Mouse (Mus musculus): ENCODE measurements around the gene Pde10a. TPM values are rescaled to one million over a fixed set of nuclear protein-coding genes. Genes with fewer than 3 reads are reported as not detected.

The Pde10a gene
- total RNA-seq, 2 experiments from 2014 or later, result 3.5 to 4.4 TPM

DNA sequence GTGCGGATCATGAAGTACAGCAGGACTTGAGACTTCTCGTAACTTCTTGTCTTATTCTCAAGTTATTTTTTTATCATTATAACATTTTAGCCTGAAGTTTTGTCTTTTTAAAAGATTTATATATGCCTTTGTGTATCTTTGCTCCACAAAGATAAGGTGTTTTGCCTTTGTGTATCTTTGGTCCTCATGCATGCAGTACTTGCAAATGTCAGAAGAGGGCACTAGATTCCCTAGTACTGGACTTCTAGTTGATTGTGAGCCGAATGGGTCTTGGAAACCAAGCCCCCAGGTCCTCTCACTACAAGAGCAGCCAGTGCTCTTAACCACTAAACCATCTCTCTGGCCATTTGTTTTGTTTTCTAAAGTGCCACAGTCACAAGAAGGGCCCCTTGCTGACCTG lies 55.2 kb downstream of the Pde10a start:
- DNase-seq (ENCODE audit: low spot score), result no peak

GRCm38 (mm10) chr17:8581579-8581978 lies 56.4 kb downstream of the Pde10a start:
- no peak for DNase-seq (ENCODE audit: low spot score)

DNA sequence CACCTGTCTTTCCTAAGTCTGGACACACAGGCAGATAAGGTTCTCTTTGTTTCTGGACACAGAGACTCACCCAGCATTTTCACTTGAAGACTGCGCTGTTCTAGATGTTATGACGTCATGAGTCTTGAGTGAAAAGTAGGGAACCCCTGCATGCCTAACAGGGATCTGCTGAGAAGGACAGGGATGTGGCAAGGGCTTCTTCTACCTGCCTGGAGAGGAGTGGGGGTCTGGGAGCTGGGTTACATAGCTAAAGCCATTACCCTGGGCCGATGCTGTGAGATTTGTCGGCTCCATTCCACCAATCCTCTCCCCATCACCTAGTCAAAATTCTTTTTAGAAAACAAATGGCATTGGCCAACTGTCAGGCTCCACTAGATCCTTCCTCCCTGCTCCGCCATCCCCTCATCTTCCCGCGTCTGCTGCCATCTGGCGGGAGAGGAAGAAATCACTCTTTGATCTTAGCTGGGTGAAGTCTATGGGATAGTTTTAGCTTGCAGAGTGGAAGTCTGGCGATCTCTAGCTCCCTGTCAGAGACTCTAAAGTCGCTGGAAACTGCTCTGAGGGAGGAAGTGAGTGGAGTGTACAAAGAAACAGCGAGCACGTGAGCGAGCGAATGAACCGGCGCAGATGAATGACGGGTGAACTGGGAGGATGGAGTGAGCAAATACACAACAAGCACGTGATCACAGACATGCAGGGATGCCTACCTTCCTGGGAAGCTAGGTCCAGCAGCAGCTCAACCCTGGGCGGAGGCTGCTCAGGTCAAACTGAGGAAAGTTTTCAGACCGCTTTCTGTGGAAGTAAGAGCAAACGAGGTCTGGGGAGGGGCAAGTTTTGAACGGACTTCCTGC lies 67.5 kb downstream of the Pde10a start:
- DNase-seq (ENCODE audit: low spot score), result peak; percentile 69

GRCm38 (mm10) chr17:8597790-8598189 lies 72.6 kb downstream of the Pde10a start:
- peak; percentile 64 for DNase-seq (ENCODE audit: low spot score)

DNA sequence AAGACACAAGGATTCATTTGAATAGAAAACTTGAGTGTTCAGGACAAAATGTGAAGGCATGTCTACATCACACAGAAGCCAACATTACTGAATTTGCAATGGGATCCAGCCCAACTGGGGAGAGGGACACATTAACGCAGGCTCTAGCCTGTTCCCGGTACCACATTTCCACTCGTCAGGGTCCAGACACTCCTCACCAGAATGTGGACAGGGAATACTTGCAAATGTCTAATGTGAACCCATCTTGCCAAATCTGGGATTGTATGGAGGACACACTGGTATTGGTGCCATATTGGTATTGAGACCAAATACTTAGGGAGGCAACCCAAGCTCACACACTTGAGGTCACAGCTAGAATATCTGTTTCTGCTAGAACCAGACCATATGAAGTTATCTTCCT lies 77.8 kb downstream of the Pde10a start:
- no peak for DNase-seq (ENCODE audit: low spot score)

DNA sequence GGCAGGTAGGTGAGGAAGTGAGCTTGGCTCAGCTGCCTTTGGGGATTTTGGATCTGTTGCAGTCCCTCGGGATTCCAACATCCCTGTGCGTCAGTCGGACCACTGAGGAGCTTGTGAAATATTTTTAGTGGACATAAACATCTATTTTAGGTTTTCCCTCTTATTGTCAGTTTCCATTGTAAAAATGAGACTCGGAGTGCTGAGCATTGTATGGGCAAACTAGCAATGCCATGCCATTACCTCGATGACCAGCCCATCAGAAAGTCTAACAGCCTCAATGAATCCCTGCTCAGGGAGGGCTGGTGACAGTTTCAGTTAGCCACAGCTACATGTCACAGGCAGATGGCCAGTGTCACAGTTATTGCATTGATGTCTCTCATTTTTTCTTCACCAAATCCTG lies 80.7 kb downstream of the Pde10a start:
- DNase-seq (ENCODE audit: low spot score), result no peak

GRCm38 (mm10) chr17:8606695-8607094 lies 81.5 kb downstream of the Pde10a start:
- no peak for DNase-seq (ENCODE audit: low spot score)

GRCm38 (mm10) chr17:8611916-8612315 lies 86.7 kb downstream of the Pde10a start:
- no peak for DNase-seq (ENCODE audit: low spot score)

- peak; percentile 76 for DNase-seq (ENCODE audit: low spot score)
Measured at GRCm38 (mm10) chr17:8613882-8614551, 88.8 kb downstream of the Pde10a start.

- no peak for DNase-seq (ENCODE audit: low spot score)
Measured at GRCm38 (mm10) chr17:8620346-8620745, 95.2 kb downstream of the Pde10a start.

DNA sequence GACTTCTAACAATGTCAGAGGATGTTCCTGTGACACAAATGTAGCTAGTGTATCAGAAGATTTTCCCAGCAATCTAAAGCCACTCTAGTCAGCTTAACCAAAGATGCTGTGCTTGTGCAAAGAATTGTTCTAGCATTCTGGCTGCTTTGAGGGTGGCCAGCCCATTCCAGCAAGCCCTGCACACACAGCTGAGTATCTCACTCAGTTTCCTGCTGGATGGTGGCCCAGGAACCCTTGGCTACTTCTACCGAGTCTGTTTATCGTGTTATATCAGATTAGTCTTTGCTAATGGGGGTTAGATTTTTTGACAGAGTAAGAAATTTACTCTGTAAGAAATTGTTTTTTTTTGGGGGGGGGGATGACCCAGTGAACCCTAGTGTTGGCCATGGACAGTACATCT lies 95.9 kb downstream of the Pde10a start:
- peak; percentile 43 for DNase-seq (ENCODE audit: low spot score)

DNA sequence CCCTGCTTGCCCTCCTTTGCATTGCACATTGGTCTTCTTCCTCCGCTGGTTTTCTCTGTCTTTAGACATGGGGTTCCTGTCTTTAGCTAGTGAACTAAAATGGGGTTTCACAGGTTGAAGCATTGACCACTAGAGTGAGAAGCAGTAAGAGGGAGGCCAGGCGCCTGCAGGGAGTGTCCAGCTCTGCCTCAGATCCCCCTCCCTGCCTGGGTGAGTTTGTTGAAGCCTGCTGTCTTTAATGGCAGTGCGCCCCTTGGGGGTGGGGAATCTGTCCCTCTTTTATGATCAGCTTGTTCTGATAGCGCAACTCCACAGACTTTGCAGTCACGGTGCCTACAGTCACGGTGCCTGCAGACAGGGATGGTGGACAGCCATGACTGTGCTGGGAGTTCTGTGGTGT lies 96.7 kb downstream of the Pde10a start:
- DNase-seq (ENCODE audit: low spot score), result no peak

DNA sequence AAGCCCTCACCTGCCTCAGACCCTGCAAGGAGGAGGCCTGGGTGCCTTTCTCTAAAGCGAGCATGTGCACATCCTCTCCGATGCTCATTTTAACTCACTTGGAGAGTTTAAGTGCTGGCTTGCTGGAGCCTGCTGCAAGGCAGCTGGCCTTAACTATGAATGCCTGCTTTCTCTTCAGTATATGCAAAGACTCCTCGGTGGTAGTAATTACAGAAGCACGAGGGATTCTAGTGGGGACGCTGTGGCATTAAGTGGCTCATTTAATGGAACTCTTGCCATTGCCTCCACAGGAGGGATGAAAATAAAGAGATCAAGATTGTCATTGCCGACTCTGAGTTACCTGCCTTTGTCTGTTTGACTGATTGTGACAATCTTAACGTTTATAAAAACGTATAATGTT lies 101.2 kb downstream of the Pde10a start:
- DNase-seq (ENCODE audit: low spot score), result no peak

GRCm38 (mm10) chr17:8631701-8632100 lies 106.5 kb downstream of the Pde10a start:
- no peak for DNase-seq (ENCODE audit: low spot score)

DNA sequence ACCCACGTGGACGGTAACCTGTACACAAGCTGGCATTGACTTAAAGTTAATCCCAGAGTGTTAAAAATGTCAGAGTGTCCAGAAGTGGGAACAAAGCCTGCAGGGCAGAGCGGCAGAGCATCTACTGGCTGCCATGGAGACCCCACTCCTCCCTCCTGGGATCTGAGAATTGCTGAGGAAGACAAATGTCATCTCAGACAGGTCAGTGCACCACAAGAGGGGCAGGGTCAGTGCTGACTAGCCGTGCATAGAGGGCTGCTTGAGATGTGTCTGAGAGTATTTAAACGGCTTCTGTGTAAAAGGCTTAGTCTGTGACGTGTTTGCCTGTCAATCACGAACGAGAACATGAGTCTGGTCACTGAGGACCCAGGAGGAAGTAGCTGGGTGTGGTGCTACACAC lies 108.4 kb downstream of the Pde10a start:
- no peak for DNase-seq (ENCODE audit: low spot score)

- peak; percentile 20 for DNase-seq (ENCODE audit: low spot score)
Measured at GRCm38 (mm10) chr17:8634476-8634875, 109.3 kb downstream of the Pde10a start.

DNA sequence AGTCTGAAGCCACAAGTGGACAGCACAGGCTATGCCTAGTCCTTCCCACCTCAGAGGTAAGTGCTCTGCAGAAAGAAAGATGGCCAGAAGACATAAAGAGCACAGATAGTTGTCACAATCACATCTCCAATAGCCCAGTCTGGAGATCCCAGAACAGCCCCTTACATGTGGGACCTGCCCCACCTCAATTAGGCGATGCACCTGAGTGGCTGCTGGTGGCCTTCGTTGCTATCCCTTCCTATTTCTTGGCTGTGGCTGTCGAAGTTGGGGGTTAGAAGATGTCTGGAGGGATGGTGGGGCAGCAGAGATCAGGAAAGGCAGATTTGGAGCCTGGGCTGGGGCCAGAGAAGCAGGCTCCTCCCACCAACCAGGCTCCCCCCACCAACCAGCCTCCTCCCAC lies 111.1 kb downstream of the Pde10a start:
- no peak for DNase-seq (ENCODE audit: low spot score)

DNA sequence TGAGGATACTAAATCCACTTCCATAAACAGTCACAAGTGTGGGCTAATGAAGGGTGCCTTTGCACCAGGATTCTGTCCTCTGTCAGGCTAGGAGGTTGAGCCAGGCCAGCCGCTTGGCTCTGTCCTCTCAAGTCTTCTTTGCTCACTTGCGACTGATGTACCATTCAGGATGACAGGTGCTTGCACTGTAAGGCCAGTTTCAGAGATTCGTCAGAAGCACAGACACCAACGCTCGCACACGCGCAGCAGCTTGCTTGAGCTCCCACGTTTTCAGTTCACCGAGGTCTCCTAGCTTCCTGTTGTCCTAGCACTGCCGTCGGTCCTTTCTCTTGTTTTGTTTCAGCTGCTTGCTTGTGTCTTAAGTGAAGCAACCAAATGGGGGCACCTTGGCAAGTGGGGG lies 111.5 kb downstream of the Pde10a start:
- no peak for DNase-seq (ENCODE audit: low spot score)

DNA sequence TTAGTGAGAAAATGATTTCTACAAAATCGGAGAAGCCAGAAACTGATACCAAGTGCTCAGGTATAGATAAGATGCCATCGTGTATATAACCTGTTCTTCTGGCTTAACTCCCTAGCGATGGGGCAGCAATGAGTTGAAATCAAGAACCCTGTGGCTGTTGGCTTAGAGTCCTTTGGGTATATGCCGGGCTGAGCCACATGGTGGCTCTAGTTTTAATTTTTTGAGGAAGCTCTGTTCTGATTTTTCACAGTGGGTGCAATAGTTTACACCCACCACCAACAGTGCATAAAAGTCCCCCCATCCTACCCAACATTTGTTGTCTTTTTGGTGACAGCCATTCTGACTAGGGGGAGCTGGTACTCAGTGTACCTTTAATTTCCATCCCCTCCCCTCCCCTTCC lies 112.0 kb downstream of the Pde10a start:
- DNase-seq (ENCODE audit: low spot score), result no peak

GRCm38 (mm10) chr17:8639703-8640380 lies 114.7 kb downstream of the Pde10a start:
- no peak for DNase-seq (ENCODE audit: low spot score)

DNA sequence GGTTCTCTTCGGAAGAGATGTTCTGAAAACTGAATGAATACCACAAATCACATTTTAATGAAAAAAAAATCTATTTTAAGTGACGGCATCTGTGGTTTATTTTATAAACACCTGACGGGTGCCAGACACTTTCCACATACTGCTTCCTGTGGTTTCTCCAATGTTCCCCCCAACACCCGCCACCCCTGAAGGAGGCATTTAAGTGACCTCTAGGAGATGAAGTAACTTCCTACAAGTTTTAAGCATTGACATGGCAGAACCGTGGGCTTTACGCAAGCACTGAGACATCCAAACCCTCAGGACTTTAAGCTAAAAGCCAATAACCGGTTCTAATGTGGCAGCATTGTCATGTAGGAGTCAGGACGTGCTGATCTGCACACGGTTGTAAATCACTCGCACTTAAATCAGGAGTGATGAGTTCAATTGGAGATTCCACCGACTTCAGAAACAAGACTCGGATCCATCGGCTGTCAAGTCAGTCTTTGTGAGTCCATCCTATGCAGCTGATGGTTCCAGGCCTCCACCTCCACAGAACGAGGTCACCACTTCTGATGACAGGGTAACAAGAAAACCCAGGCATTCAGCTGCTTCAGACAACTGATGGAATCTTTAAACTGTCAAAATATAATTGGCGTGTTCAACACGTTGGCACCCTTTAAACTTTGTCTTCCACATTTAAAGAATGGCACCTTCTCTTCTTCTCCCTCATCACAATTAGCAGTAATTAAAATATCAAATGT lies 115.7 kb downstream of the Pde10a start:
- DNase-seq (ENCODE audit: low spot score), result no peak

- DNase-seq (ENCODE audit: low spot score), result no peak
Measured at GRCm38 (mm10) chr17:8641491-8641890, 116.3 kb downstream of the Pde10a start.
